Mouse (Mus musculus) cerebellum, adult 2 months (tissue): ENCODE results near the gene Schip1.

Source experiments
- CTCF ChIP-seq: fragments of 200-500 bp; IDR thresholded peaks from 2 replicates; pipeline ENCODE4 v1.5.1; 2011; ENCODE audit warnings: low read depth, mild to moderate bottlenecking, control low read depth, low read length, moderate library complexity, borderline replicate concordance; ENCODE audit not compliant: insufficient read depth
- POLR2A ChIP-seq: fragments of 200-500 bp; IDR thresholded peaks from 2 replicates; pipeline ENCODE4 v1.6.1; 2011; ENCODE audit warnings: low read length, control low read depth, borderline replicate concordance; ENCODE audit not compliant: insufficient read depth

DNA sequence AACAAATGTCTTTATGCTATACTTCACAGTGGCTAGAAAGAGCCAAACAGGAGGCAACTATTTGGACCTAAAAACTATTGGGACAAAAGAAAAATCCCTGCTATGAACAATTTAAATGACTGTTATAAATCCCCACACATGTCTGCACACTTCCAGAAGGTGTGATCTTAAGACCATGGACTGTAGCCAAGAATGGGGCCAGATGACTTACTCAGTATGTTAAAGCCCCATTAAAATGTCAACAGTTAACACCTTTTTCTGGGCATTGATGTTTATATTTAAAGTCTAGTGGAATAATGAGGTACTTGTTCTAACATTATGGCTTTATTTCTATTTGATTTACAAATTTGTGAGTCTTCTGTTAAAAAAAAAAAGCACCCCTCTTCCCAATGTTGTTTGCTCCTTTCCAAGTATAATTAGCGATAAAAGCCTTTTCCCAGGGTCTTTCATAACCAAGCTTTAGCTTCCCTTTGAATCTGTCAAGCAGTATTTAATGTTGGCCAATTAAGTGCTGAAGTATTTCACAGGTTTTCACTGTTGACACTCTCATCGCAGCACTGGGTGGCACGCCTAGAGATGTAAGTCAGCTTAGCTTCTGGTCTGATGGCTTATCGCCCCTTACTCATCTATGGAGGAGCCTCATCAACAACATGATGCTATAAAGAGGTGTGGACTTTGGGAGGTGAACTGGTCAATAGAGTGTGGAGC is 32.3 kb downstream of the Schip1 start:
- TF ChIP-seq POLR2A (no peak), CTCF (no peak)
